Mouse (Mus musculus) sigmoid colon, adult 10 weeks (tissue): ENCODE data around the gene Fam78b. TPM values are rescaled to one million over a fixed set of nuclear protein-coding genes. Genes with fewer than 3 reads are reported as not detected.

Experiments used
- polyA plus RNA-seq: library from polyadenylated mRNA; stranded (reverse); fragments of 350-450 nt; fragmentation: Illumina TruSeq; extraction: RNeasy Lipid Tissue Mini Kit (QIAGEN cat#74804); gene quantifications from one replicate; pipeline ENCODE4 v1.2.3, GENCODE M21; 2014; ENCODE audit warnings: low read depth, low replicate concordance

The Fam78b gene
- 4.0 TPM for polyA plus RNA-seq

GRCm38 (mm10) chr1:167001174-167001843, at the start of gene Fam78b:
Gene Fam78b, plus strand, starts transcription at chr1:167001417.

